Mouse (Mus musculus): ENCODE results near the gene Gale. TPM values are rescaled to one million over a fixed set of nuclear protein-coding genes. Genes with fewer than 3 reads are reported as not detected.

Gene Gale
- polyA plus RNA-seq, 1 experiment, result 51.3 TPM

DNA sequence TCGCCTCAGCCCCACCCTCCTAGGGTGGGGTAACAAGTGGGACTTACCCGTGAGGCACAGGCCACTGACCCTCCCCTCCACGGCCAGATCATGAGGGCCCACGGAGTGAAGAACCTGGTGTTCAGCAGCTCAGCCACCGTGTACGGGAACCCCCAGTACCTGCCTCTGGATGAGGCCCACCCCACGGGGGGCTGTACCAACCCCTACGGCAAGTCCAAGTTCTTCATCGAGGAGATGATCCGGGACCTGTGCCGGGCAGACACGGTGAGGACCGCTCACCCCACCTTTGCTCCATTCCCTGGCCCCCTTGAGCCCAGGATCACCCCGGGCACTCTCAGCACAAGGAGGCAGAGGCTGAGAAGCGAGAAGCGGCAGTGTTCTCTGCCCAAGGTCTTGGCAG is 2.8 kb downstream of the Gale start:
- no peaks in the 10 kb centered on the region for H3K36me3 ChIP-seq (ENCODE audit: control insufficient read depth, insufficient read depth)
- no peak for TF ChIP-seq MAX (IDR thresholded peaks at IDR 0.05; ENCODE audit: low read depth)
- TF ChIP-seq REST (IDR thresholded peaks at IDR 0.05; ENCODE audit: insufficient read depth, insufficient read length), result no peak
- TF ChIP-seq CEBPB (IDR thresholded peaks at IDR 0.05; ENCODE audit: insufficient read depth, poor library complexity, severe bottlenecking), result no peak
- TF ChIP-seq E2F4 (IDR thresholded peaks at IDR 0.05; ENCODE audit: insufficient read depth), result no peak
- no peak for TF ChIP-seq POLR2A (IDR thresholded peaks at IDR 0.05; ENCODE audit: insufficient read length, low read depth)
- TF ChIP-seq MYOG (IDR thresholded peaks at IDR 0.05; ENCODE audit: control insufficient read depth in 1 of 3, insufficient read depth in 1 of 3, insufficient read length in 2 of 3, low read depth in 2 of 3), result no peak
- TF ChIP-seq TCF12 (IDR thresholded peaks at IDR 0.05; ENCODE audit: insufficient read depth, poor library complexity, severe bottlenecking), result no peak
- no peak for TF ChIP-seq USF1 (IDR thresholded peaks at IDR 0.05; ENCODE audit: low read depth)
- no peak for TF ChIP-seq POLR2AphosphoS2 (IDR thresholded peaks at IDR 0.05; ENCODE audit: insufficient read length, low read depth)
- TF ChIP-seq MYOD1 (IDR thresholded peaks at IDR 0.05; ENCODE audit: control insufficient read depth in 1 of 3, insufficient read length in 2 of 3, low read depth in 2 of 3), result no peak
- TF ChIP-seq TCF3 (IDR thresholded peaks at IDR 0.05; ENCODE audit: insufficient read length, low read depth), result no peak
- no peak for TF ChIP-seq SRF (IDR thresholded peaks at IDR 0.05; ENCODE audit: control insufficient read depth, insufficient read length, low read depth)
- no peak overlapping the region for H3K4me3 ChIP-seq
- no peak overlapping the region for H3ac ChIP-seq (ENCODE audit: control insufficient read depth, insufficient read length)
- H3K27me3 ChIP-seq (ENCODE audit: control insufficient read depth, insufficient read depth, insufficient read length), result no peaks in the 10 kb centered on the region
- no peak overlapping the region for H3K4me2 ChIP-seq (ENCODE audit: low read depth)
- peaks cover 4% of the 10 kb centered on the region for H3K79me2 ChIP-seq (ENCODE audit: control insufficient read depth, insufficient read depth)

DNA sequence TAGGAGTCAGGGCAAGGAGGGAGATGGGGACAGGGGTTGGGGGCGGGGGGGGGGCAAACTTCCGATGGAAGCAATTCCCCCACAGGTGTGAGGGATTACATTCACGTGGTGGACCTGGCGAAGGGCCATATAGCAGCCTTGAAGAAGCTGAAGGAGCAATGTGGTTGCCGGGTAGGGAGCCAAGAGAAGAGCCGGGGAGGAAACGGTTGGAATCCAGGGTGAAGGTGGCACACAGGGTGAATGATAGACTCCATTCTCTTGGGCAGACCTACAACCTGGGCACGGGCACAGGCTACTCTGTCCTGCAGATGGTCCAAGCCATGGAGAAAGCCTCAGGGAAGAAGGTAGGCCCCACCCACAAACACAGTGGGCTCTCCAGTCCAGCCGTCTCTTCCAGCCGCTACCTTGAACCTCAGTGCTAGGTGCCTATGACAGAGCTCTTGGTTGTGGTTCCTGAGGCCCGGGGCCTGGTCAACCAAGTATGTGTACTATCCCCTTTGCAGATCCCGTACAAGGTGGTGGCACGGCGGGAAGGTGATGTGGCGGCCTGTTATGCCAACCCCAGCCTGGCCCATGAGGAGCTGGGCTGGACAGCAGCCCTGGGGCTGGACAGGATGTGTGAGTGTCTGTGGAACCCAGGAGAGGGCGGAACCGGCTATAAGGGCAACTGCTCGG is 3.7 kb downstream of the Gale start:
- TF ChIP-seq SRF (IDR thresholded peaks at IDR 0.05; ENCODE audit: control insufficient read depth, insufficient read length, low read depth) (no peak), MYOG (IDR thresholded peaks at IDR 0.05; ENCODE audit: control insufficient read depth in 1 of 3, insufficient read depth in 1 of 3, insufficient read length in 2 of 3, low read depth in 2 of 3) (no peak), USF1 (IDR thresholded peaks at IDR 0.05; ENCODE audit: low read depth) (no peak), TCF12 (IDR thresholded peaks at IDR 0.05; ENCODE audit: insufficient read depth, poor library complexity, severe bottlenecking) (no peak), POLR2A (IDR thresholded peaks at IDR 0.05; ENCODE audit: insufficient read length, low read depth) (no peak), TCF3 (IDR thresholded peaks at IDR 0.05; ENCODE audit: insufficient read length, low read depth) (no peak)
- Histone ChIP-seq H3K4me3 (no peak overlapping the region), H3K36me3 (ENCODE audit: control insufficient read depth, insufficient read depth) (no peaks in the 10 kb centered on the region), H3ac (ENCODE audit: control insufficient read depth, insufficient read length) (no peak overlapping the region), H3K27me3 (ENCODE audit: control insufficient read depth, insufficient read depth, insufficient read length) (no peaks in the 10 kb centered on the region), H3K4me2 (ENCODE audit: low read depth) (no peak overlapping the region), H3K79me2 (ENCODE audit: control insufficient read depth, insufficient read depth) (peaks cover 14% of the 10 kb centered on the region)

DNA sequence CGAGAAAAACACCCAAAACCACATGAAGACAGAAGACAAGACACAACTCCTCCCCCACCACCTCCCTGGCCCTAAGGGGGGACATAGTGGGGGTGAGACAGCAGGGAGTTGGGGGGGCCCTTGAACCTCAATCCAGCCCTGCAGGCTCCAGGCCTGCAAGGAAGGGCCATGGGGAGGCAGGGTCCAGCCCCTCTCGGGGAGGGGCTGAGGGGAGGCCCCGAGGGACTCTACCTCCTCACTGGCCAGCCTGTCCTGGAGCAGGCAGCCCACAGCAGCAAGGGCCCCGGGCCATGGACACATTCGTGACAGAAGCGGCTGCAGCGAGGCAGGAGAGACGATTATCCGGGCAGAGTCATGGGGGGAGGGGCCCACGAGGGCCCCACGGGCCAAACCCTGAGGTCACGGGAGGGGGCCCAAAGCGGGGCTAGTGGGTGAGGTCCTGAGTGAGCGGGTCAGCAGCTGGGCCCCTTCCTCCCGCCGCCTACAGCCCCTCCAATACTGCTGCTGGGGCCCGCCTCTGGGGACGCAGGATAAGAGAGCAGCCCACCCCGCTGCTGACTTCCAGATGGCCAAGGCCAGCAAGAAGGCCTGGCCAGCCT is 4.8 kb downstream of the Gale start:
- TF ChIP-seq USF1 (IDR thresholded peaks at IDR 0.05; ENCODE audit: low read depth) (no peak), REST (IDR thresholded peaks at IDR 0.05; ENCODE audit: insufficient read depth, insufficient read length) (no peak), E2F4 (IDR thresholded peaks at IDR 0.05; ENCODE audit: insufficient read depth) (no peak), SRF (IDR thresholded peaks at IDR 0.05; ENCODE audit: control insufficient read depth, insufficient read length, low read depth) (no peak), CEBPB (IDR thresholded peaks at IDR 0.05; ENCODE audit: insufficient read depth, poor library complexity, severe bottlenecking) (no peak), TCF12 (IDR thresholded peaks at IDR 0.05; ENCODE audit: insufficient read depth, poor library complexity, severe bottlenecking) (no peak), TCF3 (IDR thresholded peaks at IDR 0.05; ENCODE audit: insufficient read length, low read depth) (no peak), MAX (IDR thresholded peaks at IDR 0.05; ENCODE audit: low read depth) (no peak), POLR2A (IDR thresholded peaks at IDR 0.05; ENCODE audit: insufficient read length, low read depth) (no peak), MYOG (IDR thresholded peaks at IDR 0.05; ENCODE audit: control insufficient read depth in 1 of 3, insufficient read depth in 1 of 3, insufficient read length in 2 of 3, low read depth in 2 of 3) (no peak), POLR2AphosphoS2 (IDR thresholded peaks at IDR 0.05; ENCODE audit: insufficient read length, low read depth) (no peak), MYOD1 (IDR thresholded peaks at IDR 0.05; ENCODE audit: control insufficient read depth in 1 of 3, insufficient read length in 2 of 3, low read depth in 2 of 3) (no peak)
- Histone ChIP-seq H3K4me2 (ENCODE audit: low read depth) (no peak overlapping the region), H3ac (ENCODE audit: control insufficient read depth, insufficient read length) (no peak overlapping the region), H3K4me3 (no peak overlapping the region), H3K79me2 (ENCODE audit: control insufficient read depth, insufficient read depth) (peaks cover 14% of the 10 kb centered on the region), H3K36me3 (ENCODE audit: control insufficient read depth, insufficient read depth) (no peaks in the 10 kb centered on the region), H3K27me3 (ENCODE audit: control insufficient read depth, insufficient read depth, insufficient read length) (no peaks in the 10 kb centered on the region)

DNA sequence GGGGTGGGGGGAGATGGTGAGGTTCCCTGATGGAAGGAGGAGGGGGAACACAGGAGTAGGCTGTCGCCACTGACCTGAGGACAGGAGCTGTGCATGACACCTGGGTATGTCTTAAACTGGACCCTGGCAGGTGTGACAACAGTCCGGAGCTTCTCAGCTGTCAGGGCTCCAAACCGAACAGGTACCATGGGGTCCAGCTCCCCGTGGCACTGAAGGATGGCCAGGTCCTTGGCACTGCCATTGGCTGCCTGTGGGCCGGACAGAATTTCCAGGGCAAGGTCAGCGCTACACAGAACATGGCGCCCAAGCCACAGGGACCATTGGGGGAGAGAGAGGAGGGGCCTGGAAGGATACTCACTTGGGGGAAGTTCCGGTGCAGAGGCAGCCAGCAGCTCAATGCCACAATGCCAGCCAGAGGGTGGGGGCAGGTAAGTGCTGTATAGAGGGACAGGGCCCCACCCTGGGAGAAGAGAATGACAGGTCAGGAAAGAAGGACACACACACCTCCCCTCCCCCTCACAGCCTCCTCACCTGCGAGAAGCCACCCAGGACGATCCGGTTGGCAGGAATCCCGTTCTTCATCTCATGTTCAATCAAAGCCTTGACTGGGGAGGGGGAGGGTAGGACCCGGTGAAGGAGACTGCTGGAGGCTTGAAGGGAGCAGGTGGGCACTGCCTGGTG is 5.7 kb downstream of the Gale start:
- Histone ChIP-seq H3K36me3 (ENCODE audit: control insufficient read depth, insufficient read depth) (no peaks in the 10 kb centered on the region), H3K79me2 (ENCODE audit: control insufficient read depth, insufficient read depth) (peaks cover 14% of the 10 kb centered on the region), H3K4me3 (no peak overlapping the region), H3ac (ENCODE audit: control insufficient read depth, insufficient read length) (no peak overlapping the region), H3K4me2 (ENCODE audit: low read depth) (no peak overlapping the region), H3K27me3 (ENCODE audit: control insufficient read depth, insufficient read depth, insufficient read length) (no peaks in the 10 kb centered on the region)
- no peak for TF ChIP-seq USF1 (IDR thresholded peaks at IDR 0.05; ENCODE audit: low read depth)
- no peak for TF ChIP-seq POLR2A (IDR thresholded peaks at IDR 0.05; ENCODE audit: insufficient read length, low read depth)
- peak; percentile 35 for TF ChIP-seq POLR2AphosphoS2 (IDR thresholded peaks at IDR 0.05; ENCODE audit: insufficient read length, low read depth)

Measured in myocyte (in vitro differentiated cells).